Mouse (Mus musculus): Measurements from ENCODE around the gene Zbtb20.
A peak's percentile ranks its signal among the peaks of the same experiment; 100 is the strongest.
"Not testable (repeated sequence)": the region's sequence is repeated elsewhere in the genome, so short reads cannot be mapped to it uniquely, and the experiment has no call there.

Zbtb20 gene

GRCm38 (mm10) chr16:42910716-42911115 lies 35.0 kb downstream of the Zbtb20 start:
- DNase-seq (ENCODE audit: low spot score): no peak

DNA sequence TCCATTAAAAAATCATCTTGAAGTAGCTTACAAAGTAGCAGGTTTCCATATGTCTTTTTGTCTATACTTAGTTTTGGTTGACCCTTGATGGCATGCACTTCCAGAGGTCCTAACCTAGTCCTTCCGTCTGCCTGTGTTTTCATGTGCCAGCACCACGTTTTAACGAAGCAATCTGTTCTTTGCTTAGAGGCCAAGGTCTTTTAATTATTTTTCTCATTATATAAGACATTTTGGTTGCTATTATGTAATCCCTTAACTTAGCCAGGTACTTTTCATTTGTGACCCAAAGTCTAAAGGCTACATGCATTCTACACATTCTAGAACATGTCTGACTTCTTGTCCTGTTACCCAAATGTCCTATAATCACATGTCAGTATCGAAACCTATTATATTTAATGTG lies 35.6 kb downstream of the Zbtb20 start:
- DNase-seq (ENCODE audit: low spot score): no peak

GRCm38 (mm10) chr16:42911815-42912214 lies 36.1 kb downstream of the Zbtb20 start:
- DNase-seq (ENCODE audit: low spot score): no peak

GRCm38 (mm10) chr16:42913291-42913690 lies 37.6 kb downstream of the Zbtb20 start:
- DNase-seq (ENCODE audit: low spot score): no peak

DNA sequence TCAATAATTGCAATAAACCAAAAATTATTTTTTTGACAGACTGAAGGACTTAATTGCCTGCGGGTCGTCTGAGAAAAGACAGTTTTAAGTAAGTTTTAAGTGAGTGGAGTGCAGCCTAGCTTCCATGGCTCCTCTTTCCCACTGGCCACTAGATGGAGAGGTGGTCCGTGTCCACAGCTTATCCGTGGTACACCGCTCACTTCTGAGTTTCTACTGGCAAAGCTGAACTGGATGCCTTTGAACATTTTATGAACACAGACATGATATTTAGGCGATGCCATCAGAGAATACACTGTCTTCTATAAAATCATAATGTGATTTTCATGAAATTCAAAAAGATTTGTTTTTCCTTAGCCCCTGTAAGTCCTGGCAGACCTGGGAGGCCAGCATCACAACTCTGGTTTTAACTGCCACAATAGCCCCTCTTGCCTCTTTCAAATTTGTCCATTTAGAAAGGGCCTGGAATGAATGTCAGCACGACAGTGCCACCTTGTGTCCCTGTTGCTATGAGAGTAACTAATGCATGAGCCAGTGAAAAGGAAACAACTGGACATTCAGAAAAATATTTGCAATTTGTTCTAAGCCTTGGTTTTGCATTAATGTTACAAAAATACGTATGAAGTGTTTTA lies 38.9 kb downstream of the Zbtb20 start:
- peak; percentile 66 for DNase-seq (ENCODE audit: low spot score)

DNA sequence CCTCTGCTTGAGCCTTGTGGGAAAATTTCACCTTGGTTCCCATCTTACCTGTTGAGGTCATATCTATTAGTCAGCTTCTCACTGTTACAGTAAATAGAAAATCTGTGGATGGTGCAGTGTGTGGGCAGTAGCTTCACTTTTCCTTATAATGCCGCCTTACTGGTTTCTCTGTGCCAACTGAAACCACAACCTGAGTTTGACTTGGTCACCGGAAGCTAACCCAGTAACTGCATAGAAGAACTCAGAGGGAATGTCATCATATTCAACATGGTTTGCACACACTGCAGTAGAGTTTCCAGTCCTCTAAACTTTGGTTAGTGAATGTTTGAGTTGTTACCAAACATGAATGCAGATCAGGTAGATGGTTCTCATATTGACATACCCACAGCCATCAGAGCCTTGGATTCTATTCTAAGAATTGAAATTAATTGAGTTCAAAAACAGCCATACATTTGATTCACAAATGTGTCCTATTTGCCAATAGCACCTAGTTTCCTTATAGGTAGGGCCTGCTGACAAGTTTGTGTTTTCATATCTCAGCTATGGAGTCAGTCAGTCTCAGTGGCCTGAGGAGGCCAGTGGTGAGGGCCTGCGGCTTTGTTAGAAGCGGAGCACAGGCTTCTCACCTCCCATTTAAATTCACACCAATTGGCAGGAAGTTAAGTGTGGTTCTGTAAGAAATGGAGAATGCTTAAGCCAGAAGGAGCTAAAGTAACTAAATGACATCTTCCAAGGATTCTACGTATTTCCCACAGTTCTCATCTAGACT lies 44.5 kb downstream of the Zbtb20 start:
- DNase-seq (ENCODE audit: low spot score): no peak

GRCm38 (mm10) chr16:42921436-42921835 lies 45.8 kb downstream of the Zbtb20 start:
- no peak for DNase-seq (ENCODE audit: low spot score)

DNA sequence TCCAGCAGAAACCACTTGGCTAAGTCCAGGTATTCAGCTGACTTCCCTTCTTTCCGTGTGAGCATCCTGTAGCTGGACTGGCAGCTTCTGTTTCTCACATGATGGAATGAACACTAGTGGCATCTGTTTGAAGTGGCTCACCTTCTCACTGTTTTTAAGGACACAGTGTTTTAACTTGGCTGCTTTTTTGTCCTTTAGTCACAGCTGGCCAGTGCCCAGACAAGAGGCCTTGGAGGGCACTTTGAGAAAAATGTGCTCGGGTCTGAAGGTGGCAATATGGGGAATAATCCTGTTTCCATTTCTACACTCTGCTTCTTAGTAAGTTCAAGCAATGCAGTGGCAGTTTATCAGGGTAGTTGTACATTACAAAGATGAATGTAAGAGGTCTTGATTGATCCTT lies 62.5 kb downstream of the Zbtb20 start:
- DNase-seq (ENCODE audit: low spot score): no peak

DNA sequence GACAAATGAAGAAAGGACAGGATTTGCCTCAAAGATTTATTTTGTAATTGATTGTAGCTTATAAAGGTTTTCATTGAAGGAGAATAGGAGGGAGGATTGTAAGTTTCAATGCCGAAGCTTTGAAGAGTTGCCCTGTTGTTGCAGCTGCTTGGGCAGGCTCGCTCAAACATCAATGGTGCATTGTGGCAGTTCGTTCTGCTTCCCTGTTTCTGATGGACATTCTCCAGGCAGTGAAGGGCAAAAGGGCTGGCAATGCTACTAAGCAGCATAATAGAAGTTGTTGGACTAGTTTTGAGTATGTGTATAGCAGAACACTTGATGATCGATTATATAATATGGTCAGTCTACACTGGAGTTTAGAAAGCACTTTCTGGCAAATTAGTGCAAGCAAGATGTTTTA lies 71.3 kb downstream of the Zbtb20 start:
- peak; percentile 22 for DNase-seq (ENCODE audit: low spot score)

GRCm38 (mm10) chr16:42955401-42955800 lies 79.7 kb downstream of the Zbtb20 start:
- DNase-seq (ENCODE audit: low spot score): not testable (repeated sequence)

DNA sequence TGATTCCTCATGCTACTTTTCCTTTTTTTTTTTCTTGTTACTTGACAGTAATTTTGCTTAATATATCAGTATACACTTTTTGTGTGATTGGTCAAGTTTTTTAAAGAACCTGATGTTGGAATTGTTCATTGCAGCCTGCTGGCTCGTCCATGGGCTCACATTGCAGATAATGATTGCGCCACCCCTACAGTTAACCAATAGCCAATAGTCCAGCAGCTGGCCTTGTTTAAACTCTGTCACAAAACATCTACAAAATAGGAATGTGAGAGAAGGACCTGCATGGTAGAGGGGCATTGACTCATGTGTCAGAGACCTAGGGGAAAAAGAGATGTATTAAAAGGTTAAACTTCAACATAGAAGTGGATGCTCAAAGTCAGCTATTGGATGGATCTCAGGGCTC lies 97.2 kb downstream of the Zbtb20 start:
- no peak for DNase-seq (ENCODE audit: low spot score)

DNA sequence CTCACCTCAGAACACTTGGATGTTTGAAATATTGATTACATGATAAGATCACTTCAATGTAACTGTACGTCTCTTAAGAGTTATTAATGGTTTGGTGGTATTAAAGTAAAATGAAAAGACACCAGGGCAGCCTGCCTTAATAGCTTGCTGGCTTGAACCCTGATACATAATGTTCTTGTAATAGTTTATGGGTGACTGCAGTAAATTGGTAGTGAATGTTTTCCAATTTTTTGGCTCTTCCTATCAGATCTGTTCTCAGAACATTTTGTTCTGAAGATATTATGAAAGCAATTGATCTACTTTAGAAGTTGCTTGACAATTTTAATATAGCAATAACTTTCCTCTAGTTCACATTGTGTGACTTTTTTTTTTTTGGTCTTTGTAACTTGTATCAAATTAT lies 123.2 kb downstream of the Zbtb20 start:
- DNase-seq (ENCODE audit: low spot score): no peak

- DNase-seq (ENCODE audit: low spot score): no peak
These were observed 150.7 kb downstream of the Zbtb20 start for GRCm38 (mm10) chr16:43026351-43026750.

GRCm38 (mm10) chr16:43029243-43029642 lies 153.6 kb downstream of the Zbtb20 start:
- no peak for DNase-seq (ENCODE audit: low spot score)

DNA sequence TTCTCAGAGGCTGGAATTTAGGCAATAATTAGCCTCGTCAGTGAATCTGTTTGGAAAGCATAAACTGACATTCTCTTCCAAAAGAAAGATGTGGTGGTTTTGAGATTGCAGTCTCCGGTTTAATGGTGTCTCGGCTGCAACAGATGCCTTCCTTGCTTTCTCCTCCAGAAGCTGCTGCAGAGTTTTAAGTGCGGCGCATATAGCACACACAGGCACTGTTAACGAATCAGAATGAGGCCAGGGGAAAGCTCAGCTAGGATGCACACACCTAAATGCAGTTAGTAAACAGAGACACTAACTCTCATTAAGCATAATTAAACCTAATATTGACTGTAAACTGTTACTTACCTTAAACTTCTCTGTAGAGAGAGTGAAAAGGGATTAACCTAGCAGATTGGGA lies 160.0 kb downstream of the Zbtb20 start:
- no peak for DNase-seq (ENCODE audit: low spot score)

DNA sequence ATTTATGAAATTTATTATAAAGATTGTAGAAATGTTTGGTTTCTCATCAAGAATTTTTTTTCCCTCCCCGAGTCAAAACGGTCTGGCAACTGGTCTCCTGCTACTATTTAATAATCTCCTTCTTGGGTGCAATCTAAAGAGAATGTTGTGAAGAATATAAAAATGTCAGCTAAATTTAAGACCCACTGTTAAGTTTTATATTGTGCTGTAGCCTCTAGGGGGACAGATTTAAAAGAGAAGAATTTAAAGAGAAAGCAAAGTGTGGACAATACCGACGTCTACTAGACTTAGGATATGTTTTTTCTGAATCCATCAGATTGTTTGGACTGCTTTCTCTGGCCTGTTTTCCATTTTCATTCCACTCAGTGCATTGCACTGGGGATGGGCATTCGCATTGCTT lies 160.8 kb downstream of the Zbtb20 start:
- no peak for DNase-seq (ENCODE audit: low spot score)

GRCm38 (mm10) chr16:43037320-43037719 lies 161.6 kb downstream of the Zbtb20 start:
- no peak for DNase-seq (ENCODE audit: low spot score)

GRCm38 (mm10) chr16:43045611-43046010 lies 169.9 kb downstream of the Zbtb20 start:
- no peak for DNase-seq (ENCODE audit: low spot score)

DNA sequence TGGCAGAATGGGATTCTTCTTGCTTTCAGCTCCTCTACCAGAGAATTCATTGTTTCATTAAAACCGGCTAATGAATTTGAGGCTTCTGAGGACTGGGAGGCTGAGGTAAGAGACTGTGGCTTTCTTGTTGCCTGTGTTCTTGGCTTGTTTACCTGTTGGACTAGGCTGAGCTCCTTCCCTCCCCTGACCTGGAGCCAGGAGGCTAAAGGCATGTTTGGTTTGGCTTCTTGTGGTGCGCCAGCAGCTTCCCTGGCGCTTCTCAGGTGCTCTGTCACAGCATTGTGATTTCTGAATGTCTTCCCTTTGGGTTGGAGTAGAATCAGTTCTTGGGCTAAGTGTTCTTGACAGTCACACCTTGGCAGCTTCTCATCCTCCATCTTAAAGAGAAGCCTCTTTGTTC lies 171.0 kb downstream of the Zbtb20 start:
- DNase-seq (ENCODE audit: low spot score): no peak

DNA sequence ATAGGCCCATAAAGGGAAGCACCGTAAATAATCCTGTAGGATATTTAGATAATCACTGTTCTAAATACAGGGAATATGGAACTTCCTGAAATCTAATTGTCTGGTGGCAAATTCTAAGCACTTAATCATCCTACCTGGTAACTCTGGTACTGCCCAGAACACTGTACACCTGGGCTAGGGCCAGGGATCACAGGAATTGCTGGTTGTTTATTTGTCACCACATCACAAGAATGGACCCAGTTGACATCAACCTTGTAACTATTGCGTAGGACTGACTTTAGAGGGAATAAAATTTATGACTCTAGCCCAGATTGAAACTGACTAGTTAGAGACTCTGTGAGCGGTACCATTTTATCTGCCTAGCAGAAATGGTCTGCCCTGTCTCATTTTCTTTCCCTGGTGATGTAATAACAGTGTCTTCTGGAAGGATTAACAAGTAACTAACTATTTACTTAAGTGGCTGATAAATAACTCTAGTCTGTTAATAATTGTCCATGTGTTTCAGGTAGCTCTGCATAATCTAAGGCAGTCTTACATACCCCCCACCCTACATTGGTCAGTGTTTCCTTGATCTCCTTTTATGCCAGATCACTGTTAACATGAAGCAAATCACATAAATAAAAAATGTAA lies 194.1 kb downstream of the Zbtb20 start:
- DNase-seq (ENCODE audit: low spot score): no peak

DNA sequence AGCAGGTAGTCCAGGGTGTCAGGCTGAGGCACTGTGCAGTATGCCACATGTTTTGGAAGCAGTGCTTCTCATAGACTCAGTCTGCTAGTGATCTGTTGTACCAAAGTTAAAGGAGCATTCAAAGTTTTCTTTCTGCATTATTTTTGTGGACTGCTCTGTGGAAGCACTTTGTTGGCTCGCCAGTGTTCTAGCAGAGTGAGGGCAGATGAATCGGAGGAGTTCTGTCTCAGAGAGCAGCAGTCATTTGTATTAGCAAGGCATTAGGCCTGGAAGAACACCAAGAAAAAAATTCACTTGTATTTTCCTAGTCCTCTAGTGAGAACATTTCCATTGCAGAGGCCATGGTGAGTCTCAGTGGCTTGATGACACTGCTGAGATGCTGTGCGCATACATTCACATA lies 196.2 kb downstream of the Zbtb20 start:
- DNase-seq (ENCODE audit: low spot score): no peak

GRCm38 (mm10) chr16:43072818-43073594 lies 197.3 kb downstream of the Zbtb20 start:
- DNase-seq (ENCODE audit: low spot score): no peak

GRCm38 (mm10) chr16:43080403-43080802 lies 204.7 kb downstream of the Zbtb20 start:
- DNase-seq (ENCODE audit: low spot score): no peak

Measured in left cerebral cortex, adult 11 months (tissue).